Mouse (Mus musculus) embryo, embryonic 10.5 days (tissue): Measurements from ENCODE around the gene Slc16a8.
"Not testable (repeated sequence)": the region's sequence is repeated elsewhere in the genome, so short reads cannot be mapped to it uniquely, and the experiment has no call there.

Experiments
- DNase-seq: peaks from one replicate; pipeline ENCODE4 v3.0.0-alpha.2; 2015; ENCODE audit warnings: low spot score

Slc16a8 gene

DNA sequence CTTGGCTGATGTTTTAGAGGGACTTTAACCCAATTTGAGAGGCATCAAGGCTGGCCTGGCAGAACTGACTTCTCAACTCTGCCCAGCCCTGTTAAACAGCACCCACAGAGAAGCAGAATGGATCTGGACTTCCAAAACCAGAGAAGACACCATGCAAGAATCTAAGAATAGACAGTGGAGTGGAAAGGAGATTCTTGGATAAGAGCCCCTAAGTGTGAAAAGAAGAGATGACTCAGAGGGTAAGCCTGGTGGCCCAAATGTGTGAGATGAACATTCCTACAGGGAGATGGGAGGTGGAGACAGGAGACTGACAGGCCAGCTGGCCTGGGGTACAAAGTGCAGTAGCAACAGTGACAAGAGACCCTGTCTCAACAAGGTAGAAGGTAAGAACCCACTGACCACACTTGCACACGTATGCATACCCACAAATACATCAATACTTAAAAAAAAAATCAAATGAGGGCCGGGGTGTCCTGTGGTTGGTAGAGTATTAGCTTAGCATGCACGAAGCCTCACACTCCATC is 8.3 kb upstream of the Slc16a8 start:
- no peak for DNase-seq

DNA sequence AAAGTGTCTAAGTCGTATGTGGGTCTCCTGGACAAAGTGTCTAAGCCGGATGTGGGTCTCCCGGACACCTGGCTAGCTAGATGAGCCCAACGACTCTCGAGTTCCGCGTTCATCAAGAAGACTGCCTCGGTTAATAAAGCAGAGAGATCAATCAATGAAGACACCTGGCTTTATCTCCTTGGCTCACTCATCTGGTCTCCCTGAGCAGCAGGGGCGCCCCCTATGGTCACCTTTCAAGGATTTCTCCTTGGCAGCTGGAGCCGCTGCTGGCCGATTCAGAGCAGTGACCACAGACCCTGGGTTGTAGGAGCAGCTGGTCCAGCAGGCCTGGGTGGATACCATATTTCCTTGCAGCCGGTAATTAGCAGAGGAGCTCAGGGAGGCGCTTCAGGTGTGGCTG is 7.8 kb upstream of the Slc16a8 start:
- peak; percentile 80 for DNase-seq

DNA sequence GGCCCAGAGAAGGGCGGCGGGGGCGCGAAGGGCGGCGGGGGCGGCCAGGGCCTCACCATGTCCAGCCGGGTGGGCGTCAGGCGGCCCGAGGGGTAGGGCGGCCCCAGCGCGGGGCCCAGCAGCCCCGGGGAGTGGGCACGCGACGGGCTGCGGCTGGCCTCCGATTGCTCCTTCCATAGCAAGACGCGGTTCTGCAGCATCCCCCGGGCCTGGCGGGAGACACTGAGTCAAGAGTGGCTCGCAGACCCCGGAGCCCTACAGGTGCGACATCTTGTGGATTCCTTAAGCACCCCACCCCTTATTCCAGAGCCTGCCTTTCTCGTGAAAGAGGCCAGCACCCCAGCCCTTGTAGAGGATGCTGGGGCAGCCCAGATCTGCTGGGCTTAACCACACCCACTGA is 7.2 kb upstream of the Slc16a8 start:
- peak; percentile 45 for DNase-seq

DNA sequence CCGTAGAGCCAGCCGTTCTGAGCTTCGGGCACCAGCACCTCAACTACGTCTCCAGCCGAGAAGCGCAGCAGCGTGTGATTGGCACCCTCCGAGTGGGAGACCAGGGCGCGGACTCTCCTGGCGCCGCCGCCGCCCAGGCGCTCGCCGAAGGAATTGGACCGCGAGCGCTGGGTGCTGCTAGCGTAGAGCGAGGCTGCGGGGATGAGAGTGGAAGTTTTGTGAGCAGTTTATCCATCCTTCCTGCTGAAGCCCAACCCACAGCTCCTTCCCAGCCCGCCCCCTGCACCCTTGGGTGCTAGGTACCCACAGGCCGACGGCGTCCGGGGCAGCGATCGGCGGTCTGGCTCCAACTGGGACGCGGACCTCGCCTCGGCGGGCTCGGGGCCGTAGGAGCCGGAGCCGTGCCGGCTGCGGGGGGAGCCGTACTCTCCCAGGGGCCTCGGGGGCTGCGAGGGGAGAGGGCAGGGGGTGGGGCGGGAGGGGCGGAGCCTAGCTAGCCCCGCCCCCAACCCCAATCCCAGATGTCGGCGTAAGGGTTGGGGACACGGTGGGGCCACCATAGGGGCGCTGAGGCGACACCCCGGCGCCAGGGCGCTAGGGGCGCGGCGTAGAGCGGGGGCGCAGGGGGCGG is 6.6 kb upstream of the Slc16a8 start:
- DNase-seq = peak; percentile 62

DNA sequence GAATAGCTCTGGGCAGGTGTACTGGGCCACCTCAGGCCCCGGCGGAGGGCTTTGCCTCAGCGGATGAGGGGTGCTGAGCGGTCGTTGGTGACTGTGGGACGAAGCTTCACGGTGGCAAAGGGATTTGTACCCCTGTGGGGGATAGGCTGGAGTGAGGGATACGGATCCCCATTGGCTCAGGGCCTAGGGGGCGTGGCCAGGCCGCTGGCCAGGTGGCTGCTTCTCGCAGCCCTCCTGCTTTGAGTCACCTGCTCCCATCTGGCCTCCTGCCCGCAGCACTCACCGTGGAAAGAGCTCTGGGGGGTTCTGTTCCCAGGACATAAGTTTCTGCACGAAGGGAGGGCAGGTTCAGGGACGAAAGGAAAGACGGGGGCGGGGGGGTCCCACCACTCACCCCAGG is 4.0 kb upstream of the Slc16a8 start:
- no peak for DNase-seq

DNA sequence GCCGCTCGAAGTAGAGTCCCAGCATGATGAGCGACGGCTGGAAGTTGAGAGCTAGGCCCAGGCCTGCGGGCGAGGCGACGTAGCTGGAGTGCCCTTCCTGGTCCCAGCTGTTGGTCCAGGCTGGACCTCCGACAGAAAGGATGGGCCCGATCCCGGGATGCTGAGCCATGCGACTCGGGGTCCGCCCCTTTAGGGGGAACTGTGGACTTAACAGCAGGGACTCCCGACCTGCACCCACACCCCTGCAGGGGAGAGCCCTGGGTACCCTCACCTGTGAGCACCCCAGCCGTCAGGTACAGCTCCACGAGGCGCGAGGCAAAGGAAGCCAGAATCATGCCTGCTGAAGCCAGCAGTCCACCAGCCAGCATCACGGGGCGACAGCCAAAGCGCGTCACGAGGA is 2.0 kb downstream of the Slc16a8 start:
- no peak for DNase-seq

DNA sequence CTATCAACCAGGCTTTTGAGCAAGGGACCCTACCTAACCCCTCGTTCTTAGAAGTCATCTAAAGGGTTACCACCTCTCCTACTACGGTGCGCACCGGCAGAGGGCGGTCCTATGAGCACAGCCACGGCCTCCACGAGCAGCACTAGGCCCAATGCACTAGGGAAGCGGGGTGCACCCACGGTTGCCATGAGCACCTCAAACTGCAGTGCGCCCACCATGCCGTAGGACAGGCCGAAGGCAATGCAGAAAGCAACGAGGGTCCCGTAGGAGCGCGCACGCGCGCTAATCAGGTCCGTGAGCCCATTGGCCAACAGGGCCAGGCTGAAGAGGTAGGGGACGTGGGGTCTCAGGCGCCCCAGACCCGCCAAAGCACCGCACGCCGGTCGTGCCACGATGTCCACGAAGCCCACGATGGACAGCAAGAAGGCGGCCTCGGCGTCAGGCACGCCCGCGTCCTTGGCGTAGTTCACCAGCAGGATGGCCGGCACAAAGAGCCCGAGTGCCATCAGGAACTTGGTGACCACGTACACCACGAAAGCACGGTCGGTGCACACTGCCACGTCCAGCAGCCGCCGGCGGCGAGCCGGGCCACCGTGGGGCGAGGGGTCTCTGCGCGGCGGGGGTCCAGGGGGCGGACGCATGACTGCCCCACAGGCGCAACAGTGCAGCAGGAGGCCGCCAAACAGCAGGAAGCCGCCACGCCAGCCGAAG is 2.6 kb downstream of the Slc16a8 start:
- peak; percentile 36 for DNase-seq

DNA sequence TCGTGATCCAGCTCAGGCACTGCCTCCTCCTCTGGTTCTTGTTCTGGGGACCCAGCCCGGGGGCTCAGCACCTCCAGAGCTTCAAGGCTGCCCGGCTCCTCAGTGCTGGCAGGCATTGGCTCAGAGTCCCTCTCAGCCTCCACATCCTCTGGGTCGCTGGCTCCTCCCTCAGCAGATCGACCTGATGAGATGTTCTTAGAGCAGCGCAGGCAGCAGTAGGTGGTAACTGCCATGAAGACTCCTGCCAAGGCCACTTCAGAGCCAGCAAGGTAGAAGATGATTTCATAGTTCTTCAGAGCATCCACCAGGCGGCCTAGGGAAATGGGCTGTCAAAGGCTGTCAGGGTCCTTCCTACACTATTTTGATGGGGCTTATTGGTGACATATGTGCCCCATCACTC is 3.4 kb downstream of the Slc16a8 start:
- DNase-seq = no peak

DNA sequence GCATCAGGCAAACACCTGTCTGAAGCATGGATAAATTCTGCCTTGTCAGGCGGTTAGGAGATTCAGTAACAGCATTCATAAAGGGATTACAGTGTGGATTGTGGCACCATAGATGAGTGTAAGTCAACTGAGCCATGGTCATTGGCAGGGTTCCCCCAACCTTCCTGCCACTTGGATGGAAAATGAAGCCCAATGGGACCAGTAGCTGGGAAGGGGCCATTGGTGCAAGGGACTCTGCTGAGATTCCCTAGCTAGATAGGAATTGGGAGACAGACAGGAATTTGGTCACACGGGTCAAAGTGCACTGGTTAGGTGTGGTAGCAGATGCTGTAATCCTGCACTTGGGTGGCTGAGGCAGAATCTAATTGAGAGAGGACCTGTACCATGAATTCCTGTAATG is 4.3 kb downstream of the Slc16a8 start:
- DNase-seq = no peak

DNA sequence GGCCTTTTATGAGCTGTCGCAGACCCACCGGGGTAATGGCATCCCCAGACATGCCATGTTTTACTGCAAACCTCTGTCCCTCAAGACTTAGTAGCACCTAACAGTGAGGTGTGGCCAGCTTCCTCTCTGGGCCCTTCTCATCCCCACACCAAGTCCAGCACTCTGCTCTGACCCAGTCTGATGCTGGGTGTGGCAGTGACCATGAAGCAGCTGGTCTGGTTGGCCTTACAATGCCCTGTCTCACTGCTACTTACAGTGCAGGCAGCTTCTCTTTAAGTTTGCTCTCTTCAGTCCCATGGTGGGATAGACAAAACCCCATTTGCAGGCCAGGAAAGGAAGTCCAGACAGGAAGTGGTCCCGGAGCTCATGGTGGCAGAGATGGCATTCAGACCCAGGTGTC is 9.2 kb downstream of the Slc16a8 start:
- no peak for DNase-seq

DNA sequence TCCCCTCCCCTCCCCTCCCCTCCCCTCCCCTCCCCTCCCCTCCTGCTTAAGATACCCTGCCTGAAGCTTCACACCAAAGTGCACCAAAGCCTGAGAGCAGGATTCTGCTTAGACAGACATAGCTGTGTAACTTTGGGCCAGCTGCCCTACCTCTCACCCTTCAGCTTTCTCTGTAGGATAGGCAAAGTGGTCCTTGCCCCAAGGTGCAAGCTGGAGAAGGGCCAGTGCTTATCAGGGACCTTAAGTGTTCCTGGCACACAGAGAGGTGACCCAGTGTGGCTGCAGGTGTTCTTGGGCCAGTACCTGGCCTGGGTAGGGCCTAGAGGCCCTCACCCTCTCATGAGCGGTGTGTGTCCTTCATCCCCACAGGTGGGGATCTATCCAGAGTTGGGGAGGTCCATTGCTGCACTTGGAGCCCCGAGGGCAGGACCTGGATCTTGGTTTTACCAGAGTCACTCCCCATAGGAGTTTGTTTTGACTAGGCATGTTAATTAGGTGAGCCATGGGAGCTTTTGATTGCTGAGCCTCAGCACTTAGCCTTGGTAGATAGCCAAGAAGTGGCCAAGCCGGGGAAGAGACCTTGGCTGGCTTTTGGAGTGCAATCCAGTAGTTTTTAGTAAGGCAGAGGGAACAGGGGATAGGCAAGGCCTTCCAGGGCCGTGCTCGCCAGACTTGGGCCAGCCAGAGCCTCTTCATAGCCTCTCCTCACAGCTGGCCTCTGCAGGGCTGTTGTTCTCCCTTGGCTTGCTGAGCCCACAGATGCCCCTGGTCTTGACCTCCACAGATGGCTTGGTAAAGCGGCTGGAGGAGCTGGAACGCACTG is 10.3 kb downstream of the Slc16a8 start:
- no peak for DNase-seq

DNA sequence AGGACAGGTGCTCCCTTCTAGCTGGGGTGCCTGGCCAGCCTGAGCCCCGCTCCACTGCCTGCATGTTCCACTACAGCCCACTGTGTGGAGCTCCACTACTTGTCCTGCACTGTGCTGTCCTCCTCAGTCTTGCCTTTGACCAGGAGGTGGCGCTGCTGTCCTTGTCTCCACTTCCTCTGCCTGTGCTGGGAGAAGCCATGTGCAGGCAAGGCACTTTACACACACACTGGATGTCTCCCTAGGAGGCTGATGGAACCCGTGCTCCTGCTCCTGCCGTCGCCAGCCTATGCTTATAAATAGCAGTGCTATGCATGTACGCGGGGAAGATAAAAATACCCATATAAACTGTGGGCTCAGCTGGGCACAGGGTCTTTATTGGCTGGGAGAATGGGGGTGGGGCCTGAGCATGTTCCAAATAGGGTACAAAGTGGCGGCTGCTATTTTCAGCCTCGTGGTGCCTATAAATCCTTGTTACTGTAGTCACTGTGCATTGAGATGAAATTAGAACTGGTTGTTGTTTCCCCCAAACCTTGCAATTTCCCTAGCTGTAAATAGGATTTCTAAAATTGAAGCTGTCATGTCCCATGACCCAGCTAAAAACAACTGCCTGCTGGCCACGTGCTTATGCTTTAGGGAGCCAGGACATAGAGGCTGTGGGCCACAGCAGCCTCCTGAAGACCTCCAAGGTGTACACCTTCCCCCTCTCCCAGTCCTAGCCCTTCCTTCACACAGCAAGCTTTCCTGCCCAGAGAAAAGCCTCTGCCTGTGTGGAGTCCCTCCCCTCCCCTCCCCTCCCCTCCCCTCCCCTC is 11.1 kb downstream of the Slc16a8 start:
- DNase-seq = peak; percentile 98

DNA sequence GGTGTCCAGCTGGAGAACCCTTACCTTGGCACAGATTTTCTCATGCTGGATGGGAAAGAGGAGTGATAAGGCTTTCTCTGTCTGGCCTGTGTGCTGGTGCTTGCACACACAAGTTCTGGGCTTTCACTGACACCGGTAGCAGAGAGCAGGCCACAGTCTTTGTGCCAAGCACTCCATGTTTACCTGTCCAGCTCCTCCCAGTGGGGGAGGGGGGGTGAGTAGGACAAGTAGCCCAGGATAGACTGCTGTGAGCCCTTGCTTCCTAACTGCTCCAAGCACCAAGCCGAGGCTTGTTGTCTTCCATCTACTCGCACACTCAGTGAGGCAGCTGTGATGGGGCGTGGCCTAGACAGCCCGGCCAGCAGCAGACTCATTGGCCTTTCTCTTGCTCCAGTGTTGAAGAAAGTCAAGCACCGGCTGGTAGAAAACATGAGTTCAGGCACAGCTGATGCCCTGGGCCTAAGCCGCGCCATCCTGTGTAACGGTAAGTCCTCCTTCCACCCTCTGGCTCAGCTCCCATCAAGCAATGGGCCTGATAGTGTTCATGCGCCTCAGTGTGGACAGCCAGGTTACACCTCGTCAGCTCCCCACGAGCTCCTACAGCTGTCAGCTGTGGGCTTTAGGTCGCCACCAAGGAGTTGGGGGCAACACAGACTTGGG is 11.9 kb downstream of the Slc16a8 start:
- DNase-seq = no peak

DNA sequence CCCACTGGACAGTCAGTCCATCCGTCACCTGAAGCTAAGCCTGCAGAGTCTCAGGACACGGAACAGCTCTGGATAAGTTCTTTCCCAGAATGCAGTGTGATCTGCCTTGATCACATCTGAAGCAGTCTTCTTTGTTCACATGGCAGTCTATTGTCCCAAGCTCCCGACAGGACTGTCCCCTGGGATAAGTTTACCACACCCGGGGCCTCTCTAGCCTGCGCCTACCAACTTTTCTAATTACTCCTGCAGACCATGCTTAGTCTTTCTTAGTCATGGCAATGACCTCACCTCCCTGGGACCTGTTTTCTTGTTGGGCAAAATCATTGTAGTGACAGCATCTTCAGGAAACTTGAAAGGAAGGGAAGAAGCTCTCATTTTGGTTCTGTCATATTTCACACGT is 16.5 kb downstream of the Slc16a8 start:
- no peak for DNase-seq

DNA sequence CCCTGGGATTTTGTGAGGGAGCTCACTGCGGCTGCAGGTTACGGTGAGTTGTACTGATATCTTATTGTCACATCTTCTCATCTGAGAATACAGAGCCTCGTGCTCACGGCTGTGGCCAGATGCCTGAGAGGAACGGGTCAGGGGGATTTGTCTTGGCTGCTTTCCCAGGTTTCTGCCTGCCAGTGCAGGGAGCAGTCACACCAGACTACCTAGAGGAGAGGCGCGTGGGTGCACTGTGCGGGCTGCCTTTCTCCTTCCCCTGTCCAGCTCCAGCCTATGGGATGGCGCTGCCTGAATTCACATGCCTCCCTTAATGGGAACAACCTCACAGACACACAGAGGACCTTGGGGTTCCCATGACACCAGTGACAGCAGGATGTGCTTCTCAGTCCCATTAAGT is 19.3 kb downstream of the Slc16a8 start:
- DNase-seq = no peak

DNA sequence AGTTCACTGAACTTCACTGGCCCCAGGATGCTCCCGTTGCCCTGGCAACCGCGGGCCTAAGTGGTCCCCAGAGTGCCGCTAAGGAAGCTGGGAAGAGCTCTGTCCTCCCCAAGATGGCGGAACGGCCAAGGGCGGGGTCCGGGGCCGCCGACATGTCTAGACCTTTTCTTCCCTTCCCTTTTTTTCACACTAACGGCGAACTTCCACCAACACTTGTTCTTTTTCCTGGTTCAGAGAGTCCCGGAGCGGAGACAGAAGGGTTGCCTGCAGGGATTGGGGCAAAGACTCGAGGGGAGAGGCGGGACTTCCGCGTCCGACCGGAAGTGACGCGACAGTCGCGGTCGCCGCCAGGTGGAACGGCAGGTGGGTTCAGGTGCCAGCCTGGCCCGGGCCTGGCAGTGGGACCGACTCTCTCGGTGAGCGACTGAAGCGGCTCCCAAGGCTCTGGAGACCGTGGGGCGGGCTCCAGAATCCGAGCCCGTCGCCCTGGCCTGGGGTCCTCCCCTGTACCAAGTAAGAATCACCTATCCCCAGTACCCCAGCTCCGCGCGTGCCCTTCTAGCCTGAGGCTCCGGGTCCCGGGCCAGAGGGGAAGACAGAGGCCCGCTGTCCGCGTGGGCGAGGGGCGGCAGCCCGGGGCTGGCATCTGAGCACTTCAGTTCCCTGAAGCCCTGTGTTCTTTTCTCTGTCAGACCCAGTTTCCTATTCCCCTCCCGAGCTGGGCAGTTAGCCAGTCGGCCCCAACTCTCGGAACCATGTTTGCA is 25.3 kb downstream of the Slc16a8 start, which contains the start of the genes Pick1 and Gm49486:
Gene Pick1, plus strand, starts transcription at position 116 of the 764 bp plus-strand sequence.
Gene Gm49486, plus strand, starts transcription at position 334 of the 764 bp plus-strand sequence.
- DNase-seq = peak; percentile 95

DNA sequence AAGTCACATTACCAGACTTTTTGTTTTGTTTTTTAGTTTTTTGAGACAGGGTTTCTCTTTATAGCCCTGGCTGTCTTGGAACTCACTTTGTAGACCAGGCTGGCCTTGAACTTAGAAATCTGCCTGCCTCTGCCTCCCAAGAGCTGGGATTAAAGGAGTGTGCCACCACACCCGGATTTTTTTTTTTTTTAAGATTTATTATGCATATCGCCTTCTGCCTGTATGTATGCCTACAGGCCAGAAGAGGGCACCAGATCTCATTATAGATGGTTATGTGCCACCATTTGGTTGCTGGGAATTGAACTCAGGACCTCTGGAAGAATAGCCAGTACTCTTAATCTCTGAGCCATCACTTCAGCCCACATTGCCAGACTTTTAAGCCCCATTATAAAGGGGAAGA is 28.8 kb downstream of the Slc16a8 start:
- not testable (repeated sequence) for DNase-seq

DNA sequence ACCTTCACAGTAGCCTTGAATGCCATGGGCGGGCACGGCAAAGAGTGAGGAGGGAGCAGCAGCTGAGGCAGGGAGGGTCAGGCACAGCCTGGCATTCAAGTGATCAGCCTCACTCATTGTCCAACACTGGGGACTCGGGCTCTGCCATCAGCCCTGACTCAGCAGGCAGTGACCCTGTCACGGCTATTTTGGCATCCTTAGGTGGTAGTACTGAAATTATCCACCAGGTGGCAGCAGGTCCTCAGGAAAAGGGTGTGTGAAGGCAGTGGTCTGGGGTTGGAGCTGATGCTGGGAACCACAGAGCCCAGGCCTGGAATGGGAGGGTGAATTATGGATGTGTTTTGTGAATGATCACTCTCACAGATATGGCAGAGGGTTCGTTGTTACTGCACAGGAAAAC is 29.9 kb downstream of the Slc16a8 start:
- DNase-seq = peak; percentile 97

DNA sequence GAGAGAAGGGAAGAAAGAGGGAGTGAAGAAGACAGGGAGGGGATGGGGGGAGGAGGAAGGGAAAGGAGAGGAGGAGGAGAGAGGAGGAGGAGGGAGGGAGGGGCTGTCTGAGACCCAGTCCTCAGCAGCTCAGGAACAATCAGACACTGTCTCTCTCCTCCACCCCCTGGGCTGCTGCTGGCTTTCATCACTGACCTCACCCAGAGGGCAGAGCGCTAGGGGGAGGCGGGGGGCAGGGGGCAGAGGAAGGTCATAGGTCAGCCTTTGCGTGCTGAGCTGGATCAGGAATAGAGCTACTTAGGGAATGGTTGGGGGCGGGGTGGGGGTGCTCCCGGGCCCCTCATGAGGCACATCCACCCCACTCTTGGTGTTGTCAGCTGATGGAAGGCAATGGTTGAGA is 30.9 kb downstream of the Slc16a8 start:
- DNase-seq = peak; percentile 71

DNA sequence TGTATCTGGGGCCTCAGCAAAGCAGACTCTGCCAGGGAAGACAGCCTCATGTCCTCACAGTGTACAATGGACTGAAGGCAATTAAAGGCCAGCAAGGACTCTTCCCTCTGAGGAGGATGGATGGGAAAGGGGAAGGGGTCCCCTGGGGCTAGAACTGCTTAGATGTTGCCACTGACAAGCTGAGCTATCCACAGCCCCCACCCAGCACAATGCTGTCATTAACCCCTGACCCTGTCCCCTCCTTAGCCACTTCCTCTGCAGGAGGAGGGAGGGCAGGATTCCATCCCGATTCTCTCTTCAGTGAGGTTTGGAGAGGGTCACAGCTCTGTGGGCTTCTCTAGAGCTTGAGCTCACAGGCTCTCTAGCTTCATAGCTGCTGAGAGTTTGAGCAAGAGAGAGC is 35.0 kb downstream of the Slc16a8 start:
- peak; percentile 77 for DNase-seq

DNA sequence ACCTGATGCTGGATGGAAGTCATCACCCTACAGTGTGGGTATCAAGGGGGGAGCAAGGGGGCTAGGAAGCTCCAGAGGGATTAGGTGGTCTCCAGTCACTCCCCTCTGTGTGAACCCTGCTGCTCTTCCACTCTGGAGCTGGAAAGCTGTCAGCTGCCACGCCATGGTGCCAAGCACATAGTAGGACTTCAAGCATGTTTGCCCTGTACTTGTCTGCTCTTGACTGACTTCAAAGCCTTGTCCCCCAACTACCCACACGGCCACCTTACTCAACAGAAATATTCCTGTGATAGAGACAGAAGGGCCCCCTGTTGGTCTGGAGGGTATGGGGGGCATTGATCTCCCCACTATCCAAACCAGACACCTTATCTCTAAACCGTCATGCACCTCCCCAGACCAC is 38.4 kb downstream of the Slc16a8 start:
- no peak for DNase-seq
